Mouse (Mus musculus) retina, embryonic 14.5 days (tissue): ENCODE results near the gene 4933402J07Rik.

ENCODE experiments used
- DNase-seq: peaks from one replicate; pipeline ENCODE4 v3.0.0-alpha.2; 2015; ENCODE audit warnings: low spot score

The 4933402J07Rik gene

DNA sequence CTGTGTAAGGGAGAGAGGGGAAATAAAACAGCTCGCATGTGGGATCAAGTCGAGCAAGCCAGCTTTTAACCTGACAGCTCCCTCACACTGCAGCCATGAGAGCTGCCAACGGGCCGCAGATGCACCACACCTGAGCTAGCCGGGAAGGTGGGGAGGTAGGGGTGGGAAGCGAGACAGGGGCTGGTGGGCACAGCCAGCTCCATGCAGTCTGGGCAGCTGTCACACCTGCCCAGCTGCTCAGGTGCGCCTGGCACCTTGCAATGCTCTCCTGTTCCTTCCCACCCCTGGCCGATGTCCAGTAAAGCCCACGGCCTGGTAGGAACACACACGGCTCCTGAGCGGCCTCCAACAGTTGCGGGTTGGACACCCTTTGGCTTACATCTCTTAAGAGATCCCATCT, 57.5 kb downstream of the 4933402J07Rik start:
- no peak for DNase-seq

DNA sequence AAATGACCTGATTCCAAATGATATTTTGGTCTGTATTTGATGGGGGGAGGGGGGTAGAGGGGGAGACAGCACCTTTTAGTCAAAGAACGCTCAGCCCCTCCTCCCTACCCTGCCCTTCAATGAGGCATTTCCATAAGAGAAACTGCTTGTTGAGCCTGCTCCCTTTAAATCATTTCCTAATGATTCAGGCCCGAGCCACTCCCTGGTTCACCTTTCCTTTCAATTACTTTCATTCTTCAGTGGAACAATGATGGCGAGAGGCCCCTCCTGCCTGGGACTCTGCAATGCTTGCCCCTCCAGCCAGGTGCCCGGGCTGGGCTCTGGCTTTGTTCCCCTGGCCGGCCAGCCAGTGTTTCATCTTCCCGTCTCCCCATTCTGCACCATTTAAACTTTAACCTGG, 66.0 kb downstream of the 4933402J07Rik start:
- no peak for DNase-seq

DNA sequence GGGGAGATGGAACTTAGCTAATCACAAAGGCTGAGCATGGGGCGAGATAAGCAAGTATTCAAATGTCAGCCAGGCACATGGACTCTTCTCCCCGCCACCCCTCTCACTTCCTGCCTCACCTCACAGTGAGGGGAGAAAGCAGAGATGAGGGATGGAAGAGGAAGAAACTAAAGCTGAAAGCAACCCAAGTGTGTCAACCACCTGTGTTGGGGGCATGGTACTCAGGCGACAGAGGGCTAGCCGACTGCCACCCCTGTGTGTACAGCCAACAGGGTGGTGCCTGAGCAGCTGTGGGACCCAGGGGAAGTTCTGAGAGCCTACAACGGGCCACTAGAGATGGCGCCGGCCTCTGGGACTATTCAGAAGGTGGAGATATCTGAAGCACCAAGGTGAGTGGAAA, 68.1 kb downstream of the 4933402J07Rik start:
- no peak for DNase-seq

DNA sequence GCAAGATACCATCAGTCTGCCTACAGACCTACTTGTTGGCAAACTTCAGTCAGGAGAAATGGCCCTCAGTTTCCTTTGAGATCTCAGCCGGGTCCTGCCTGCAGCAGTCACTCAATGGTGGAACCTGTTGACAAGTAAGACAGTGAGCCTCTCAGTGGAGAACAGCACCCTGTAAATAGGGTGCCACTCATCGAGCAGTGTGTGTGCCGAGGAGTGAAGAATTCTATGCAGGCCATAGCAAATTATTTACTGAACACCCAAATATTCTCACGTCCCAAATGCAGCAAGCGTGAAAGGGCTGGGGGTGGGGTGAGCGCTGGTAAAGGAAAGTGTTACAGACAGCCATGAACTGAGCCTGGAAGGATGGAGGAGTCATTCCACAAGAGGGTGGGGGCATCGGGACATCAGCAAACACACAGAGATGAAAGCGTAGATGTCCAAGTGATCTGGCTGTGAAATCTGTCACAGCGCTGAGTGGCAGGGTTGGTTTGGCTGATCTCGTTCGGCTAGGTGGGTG, 72.6 kb downstream of the 4933402J07Rik start:
- no peak for DNase-seq
